Mouse (Mus musculus) kidney, embryonic 15.5 days (tissue): ENCODE measurements around the gene Gm9821. TPM values are rescaled to one million over a fixed set of nuclear protein-coding genes. Genes with fewer than 3 reads are reported as not detected.

Experiments
- ATAC-seq: fragments of 200-750 bp; cut with Nextera tagmentation; replicated peaks from 2 replicates; pipeline ENCODE4 v1.8.0; 2017; ENCODE audit warnings: moderate TSS enrichment; ENCODE audit not compliant: low FRiP score
- H3K27ac ChIP-seq: fragments of 300-500 bp; sonication (generic); 2 replicates; pipeline ENCODE4 v1.5.1; 2015; ENCODE audit warnings: mild to moderate bottlenecking, inconsistent platforms
- H3K27me3 ChIP-seq: fragments of 300-500 bp; sonication (generic); 2 replicates; pipeline ENCODE4 v1.6.1; 2015; ENCODE audit warnings: inconsistent platforms
- H3K36me3 ChIP-seq: fragments of 300-500 bp; sonication (generic); 2 replicates; pipeline ENCODE4 v1.6.1; 2015; ENCODE audit warnings: inconsistent platforms
- H3K4me1 ChIP-seq: fragments of 300-500 bp; sonication (generic); 2 replicates; pipeline ENCODE4 v1.6.1; 2015; ENCODE audit warnings: inconsistent platforms
- H3K4me2 ChIP-seq: fragments of 300-500 bp; sonication (generic); 2 replicates; pipeline ENCODE4 v1.6.1; 2015; ENCODE audit warnings: moderate library complexity, mild to moderate bottlenecking, inconsistent platforms
- H3K4me3 ChIP-seq: fragments of 300-500 bp; sonication (generic); replicated peaks from 2 replicates; pipeline ENCODE4 v1.5.1; 2015; ENCODE audit warnings: mild to moderate bottlenecking, inconsistent platforms
- H3K9ac ChIP-seq: fragments of 300-500 bp; sonication (generic); 2 replicates; pipeline ENCODE4 v1.6.1; 2015; ENCODE audit warnings: mild to moderate bottlenecking, inconsistent platforms
- H3K9me3 ChIP-seq: fragments of 300-500 bp; sonication (generic); replicated peaks from 2 replicates; pipeline ENCODE4 v1.6.1; 2016; ENCODE audit warnings: inconsistent platforms
- WGBS: fragments of 180-500 bp; shearing (Covaris S2); methylation state at CpG from one replicate; pipeline ENCODE4 v1.1.7; 2015; ENCODE audit warnings: mixed read lengths; 5-methylcytosine and 5-hydroxymethylcytosine counted together
- polyA plus RNA-seq: library from polyadenylated mRNA; unstranded; fragments of >200 nt; fragmentation: Nextera tagmentation; extraction: Ambion mirVana; gene quantifications from 2 replicates; pipeline ENCODE4 v1.2.1, GENCODE M21; 2015

Gm9821 gene
- polyA plus RNA-seq, 1 experiment from 2014 or later, result 0.53 TPM

DNA sequence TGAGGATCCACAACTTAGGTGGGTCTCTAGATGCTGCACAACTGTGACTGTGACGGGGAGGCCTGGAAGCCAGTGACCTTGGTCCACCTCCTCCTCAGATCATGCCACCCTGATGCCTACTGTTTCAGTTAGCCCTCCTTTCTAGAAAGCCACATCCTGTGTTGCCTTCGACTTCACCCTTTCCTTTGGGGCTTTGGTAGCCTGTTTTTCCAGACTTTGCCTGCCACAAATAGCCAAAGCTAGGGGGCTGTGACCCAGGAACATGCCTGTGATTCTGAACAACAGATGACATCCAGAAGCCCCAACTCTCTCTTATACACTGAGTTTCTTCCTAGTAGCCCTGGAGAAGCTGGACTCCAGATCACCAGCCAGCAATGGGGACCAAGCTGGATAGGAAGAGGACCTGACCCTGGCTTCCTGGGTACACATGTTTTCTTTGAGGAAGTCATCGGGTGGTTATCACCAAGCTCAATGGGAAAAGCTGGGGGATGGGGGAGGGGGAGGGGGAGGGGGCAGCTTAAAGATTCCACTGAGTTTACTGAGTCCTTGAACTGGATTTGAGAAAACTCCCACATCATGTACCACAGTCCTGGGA, 19.2 kb downstream of the Gm9821 start:
- Histone ChIP-seq H3K4me3 (peak overlapping the region; percentile 91), H3K4me2 (peak overlapping the region; percentile 91), H3K27me3 (no peaks in the 10 kb centered on the region), H3K27ac (peak overlapping the region; percentile 83), H3K9me3 (no peaks in the 10 kb centered on the region), H3K36me3 (0 out of 2 replicates have a peak, but pooled peaks cover 3% of the 10 kb centered on the region), H3K9ac (no peak overlapping the region), H3K4me1 (peaks cover 55% of the 10 kb centered on the region)
- WGBS, result 67% methylated on average over 3 of the region's 3 CpGs
- no peak for ATAC-seq

DNA sequence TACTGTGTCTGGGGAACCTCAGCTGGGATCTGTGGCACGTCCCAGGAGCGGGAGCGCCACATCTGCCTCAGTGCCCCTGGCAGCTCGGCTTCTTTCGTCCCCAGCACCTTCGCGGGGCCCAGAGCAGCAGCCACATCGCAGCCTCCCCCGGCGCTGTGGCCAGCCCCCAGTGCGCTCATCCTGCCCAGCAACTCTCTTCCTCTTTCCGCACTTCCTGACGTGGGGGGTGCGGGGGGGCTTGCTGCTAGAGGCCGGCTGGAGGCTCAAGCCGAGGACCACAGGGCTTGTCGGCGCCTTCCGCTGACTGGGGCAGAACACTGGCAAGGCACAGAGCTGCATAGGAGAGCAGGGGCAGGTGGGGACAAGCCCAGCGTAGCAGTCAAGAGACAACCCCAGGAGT, 19.9 kb downstream of the Gm9821 start:
- no peak for ATAC-seq

DNA sequence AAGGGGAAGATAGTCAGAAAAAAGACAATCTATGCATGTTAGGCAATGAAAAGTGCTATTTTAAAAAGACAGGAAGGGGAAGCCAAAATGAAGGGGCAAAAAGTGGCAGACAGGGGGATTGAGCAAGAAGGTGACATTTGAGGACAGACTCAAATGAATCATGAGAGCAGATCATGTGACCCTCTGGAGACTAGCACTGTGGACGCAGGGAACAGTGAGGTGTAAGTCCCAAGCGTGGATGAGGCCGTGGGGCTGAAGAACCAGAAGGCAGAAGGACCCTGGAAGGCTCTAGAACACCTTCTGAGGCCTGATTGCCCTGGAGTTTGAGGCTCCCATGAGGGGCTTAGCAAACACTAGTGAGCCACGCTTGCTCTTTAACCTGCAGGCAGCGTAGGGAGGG, 20.9 kb downstream of the Gm9821 start:
- Histone ChIP-seq H3K4me1 (peaks cover 52% of the 10 kb centered on the region), H3K4me2 (no peak overlapping the region), H3K4me3 (no peak overlapping the region), H3K36me3 (no peaks in the 10 kb centered on the region), H3K27ac (no peak overlapping the region), H3K9ac (no peak overlapping the region), H3K9me3 (no peaks in the 10 kb centered on the region), H3K27me3 (peaks cover 12% of the 10 kb centered on the region; the same call in 1 of the 2 replicates)
- 85% methylated on average over 5 of the region's 5 CpGs for WGBS
- ATAC-seq, result no peak

More for the DNA sequence above, 19.9 kb downstream of the Gm9821 start:
- Histone ChIP-seq H3K27ac (peak overlapping the region; percentile 83), H3K9ac (peak overlapping the region; percentile 41), H3K4me3 (peak overlapping the region; percentile 91), H3K9me3 (no peaks in the 10 kb centered on the region), H3K27me3 (0 out of 2 replicates have a peak, but pooled peaks cover 5% of the 10 kb centered on the region), H3K4me2 (peak overlapping the region; percentile 91), H3K36me3 (0 out of 2 replicates have a peak, but pooled peaks cover 2% of the 10 kb centered on the region), H3K4me1 (peaks cover 52% of the 10 kb centered on the region)
- WGBS, result 21% methylated on average over 20 of the region's 20 CpGs

DNA sequence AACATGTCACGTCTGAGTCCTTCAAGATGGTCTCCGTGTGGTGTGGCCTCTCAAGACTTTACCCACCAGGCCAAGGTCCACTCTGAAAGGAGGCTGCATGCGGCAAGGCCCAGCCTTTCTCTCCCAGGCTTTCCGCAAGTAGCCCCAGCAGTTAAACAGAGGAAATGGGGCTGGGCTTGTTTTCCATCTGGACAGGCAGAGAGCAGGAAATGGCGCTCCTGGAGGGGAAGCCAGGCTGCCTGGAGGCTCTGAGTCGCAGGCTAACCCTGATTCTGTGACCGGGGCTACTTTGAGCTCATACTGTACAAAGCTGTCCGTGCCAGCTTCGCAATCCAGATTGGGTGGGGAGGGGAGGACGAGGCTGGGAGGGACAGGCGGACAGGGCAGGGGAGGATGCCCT, 22.5 kb downstream of the Gm9821 start:
- Histone ChIP-seq H3K36me3 (no peaks in the 10 kb centered on the region), H3K9me3 (no peaks in the 10 kb centered on the region), H3K9ac (no peak overlapping the region), H3K4me2 (no peak overlapping the region), H3K4me1 (peaks cover 49% of the 10 kb centered on the region), H3K4me3 (no peak overlapping the region), H3K27me3 (peaks cover 20% of the 10 kb centered on the region), H3K27ac (peak overlapping the region; percentile 84)
- WGBS, result 52% methylated on average over 11 of the region's 11 CpGs
- no peak for ATAC-seq

DNA sequence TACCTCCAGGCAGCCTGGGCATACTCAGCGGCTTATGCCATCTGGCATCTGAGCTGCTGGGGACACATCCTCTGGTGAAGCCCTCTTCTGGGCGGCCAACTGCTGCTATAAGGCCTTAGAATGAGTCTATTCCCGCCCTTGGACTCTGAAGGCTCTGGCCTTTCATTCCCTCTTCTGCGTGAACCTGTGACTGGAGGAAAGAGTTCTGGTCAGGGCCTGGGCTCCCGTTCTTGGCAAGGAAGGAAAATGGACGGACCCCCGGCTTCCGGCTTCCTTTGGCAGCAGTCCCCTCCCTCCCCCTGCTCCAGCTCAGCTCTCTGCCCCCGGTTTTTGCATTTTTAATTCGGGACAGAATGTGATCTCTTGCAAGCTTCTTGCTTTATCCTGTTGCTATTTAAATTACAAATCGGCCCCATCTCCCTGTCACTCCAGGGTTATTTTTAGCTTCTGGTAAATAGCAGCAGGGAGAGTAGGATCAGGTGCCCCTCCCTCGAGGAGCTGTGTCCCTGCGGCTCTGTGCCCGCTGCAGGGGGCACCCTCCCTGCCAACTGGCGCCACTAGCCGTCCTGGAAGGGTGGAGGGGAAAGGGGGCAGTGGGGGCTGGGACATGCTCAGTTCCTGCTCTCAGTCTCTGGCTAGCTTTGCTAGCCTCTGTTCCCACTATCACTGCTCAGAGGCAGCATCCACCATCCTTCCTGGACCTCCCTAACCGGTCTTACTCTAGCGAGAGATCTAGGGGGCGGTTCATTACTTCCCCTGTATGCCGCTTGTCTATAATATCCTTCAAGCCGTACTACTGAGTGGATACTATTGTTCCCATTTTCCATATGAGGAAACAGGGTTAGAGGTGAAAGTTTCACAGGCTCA, 26.0 kb downstream of the Gm9821 start:
- Histone ChIP-seq H3K9ac (no peak overlapping the region), H3K27me3 (peaks cover 55% of the 10 kb centered on the region), H3K27ac (peak overlapping the region; percentile 84), H3K36me3 (no peaks in the 10 kb centered on the region), H3K4me2 (peak overlapping the region; percentile 32), H3K4me3 (no peak overlapping the region), H3K4me1 (peaks cover 50% of the 10 kb centered on the region), H3K9me3 (no peaks in the 10 kb centered on the region)
- peak; percentile 31; the same call in 1 of the 2 replicates for ATAC-seq
- 23% methylated on average over 21 of the region's 21 CpGs for WGBS

DNA sequence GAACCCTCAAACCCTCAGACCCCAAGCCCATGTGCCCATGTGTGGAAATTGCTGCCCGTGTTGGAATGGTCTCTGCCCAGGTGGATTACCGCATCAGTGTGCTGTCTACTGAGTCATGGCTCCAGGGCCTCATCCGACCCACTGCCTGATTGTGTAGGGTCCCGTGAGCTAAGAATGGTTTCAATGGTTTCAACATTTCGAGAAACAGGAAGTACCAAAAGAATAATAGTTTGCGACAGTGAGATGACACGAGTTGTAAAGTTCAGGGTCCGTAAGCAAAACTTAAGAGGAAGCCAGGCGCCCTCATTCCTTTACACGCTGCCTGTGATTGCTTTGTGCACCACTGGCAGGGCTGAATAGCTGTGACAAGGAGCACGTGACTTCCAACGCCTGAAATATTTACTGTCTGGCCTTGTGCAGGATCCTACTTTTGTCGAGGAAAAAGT, 26.6 kb downstream of the Gm9821 start:
- H3K9ac ChIP-seq, result no peak overlapping the region
- no peaks in the 10 kb centered on the region for H3K9me3 ChIP-seq
- no peak for ATAC-seq
- H3K27me3 ChIP-seq, result peaks cover 62% of the 10 kb centered on the region
- peak overlapping the region; percentile 84 for H3K27ac ChIP-seq
- H3K36me3 ChIP-seq, result no peaks in the 10 kb centered on the region
- peak overlapping the region; percentile 32 for H3K4me2 ChIP-seq
- H3K4me3 ChIP-seq, result no peak overlapping the region
- 20% methylated on average over 13 of the region's 13 CpGs for WGBS
- peaks cover 47% of the 10 kb centered on the region for H3K4me1 ChIP-seq

DNA sequence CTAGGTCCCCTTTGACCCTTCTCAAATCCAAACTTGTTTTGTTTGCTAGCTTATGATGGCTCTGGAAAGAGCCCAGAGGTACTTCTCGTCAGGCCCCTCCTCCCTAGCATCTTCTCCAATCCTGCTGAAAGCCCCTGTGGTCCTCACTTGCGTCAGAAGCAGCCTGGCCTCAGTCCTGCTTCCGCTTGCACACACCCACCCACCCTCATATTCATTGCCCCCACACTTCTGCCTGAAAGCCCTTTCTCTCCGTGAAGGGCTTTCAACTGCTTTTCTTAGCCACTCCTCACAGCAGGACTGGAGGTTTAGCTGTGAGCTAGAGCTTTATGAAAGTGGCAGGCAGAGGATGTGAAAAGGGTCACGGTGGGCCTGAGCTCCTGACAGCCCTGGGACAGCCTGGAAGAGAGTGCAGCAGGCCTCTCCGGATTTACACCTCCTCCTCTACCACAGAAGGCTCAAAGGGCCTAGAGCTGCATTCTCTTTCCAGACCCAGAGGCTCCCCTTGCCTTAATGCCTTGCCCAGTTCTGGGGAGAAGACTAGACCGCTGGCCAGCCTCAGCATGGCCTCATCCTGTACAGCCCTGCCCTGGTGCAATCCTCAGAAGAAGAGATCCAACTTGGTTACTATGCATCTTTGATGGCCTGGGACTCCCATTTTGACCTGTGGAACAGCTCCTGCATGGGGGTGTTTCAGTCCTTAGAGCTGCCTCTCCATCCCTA, 28.1 kb downstream of the Gm9821 start:
- Histone ChIP-seq H3K36me3 (no peaks in the 10 kb centered on the region), H3K4me2 (no peak overlapping the region), H3K27ac (no peak overlapping the region), H3K9me3 (no peaks in the 10 kb centered on the region), H3K27me3 (peaks cover 73% of the 10 kb centered on the region), H3K4me1 (peaks cover 46% of the 10 kb centered on the region), H3K4me3 (no peak overlapping the region), H3K9ac (no peak overlapping the region)
- 50% methylated on average over 7 of the region's 7 CpGs for WGBS
- ATAC-seq, result no peak

DNA sequence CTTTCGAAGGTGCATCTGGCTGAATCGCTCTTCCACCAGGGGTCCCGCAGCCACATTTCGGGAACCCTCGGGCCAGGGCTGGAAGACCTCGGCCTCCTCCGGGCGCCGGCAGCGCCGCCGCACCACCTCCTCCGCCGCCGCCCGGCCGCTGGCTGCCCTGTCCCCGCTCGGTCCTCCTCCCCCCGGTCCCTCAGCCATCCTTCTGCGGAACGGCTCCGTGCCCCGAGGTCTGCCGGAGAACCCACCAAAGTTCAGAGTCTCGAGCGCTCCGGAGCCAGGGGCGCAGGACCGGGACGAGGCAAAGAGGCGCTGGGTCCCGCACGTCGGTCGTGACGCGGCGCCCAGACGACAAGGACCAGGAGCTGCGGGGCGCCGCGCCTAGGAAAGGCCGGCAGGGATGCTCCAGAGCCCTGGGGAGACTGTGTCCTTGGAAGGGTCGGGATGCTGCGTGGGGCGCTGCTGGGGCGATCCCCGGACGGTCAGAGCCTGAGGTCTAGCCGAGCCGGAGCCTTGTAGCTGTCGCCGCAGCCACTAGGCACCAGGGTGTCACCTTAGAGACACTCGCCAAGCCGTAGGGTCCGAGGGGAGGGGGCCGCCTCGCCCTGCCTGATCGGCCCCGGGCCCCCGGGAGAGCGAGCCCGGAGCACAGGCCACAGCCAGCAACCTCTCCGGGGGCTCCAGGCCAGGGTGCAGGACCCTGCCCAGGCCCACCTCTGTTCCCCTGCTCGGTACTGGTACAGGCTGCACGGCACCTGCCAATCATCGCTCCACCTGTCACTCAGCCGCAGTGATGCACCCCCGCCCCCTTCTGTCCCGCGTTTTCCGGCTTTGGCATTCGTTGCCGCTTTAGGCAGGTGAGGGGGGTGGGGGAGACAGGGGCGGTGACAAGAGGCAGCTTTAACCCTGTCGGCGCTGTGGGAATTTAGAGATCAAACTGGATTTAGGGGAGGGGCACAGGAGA, 30.4 kb downstream of the Gm9821 start, which contains the start of gene Dgkz:
TSS of gene Dgkz (minus strand) at position 284 of the 961 bp plus-strand sequence.
- H3K9me3 ChIP-seq, result no peaks in the 10 kb centered on the region
- WGBS, result 1% methylated on average over 79 of the region's 79 CpGs
- H3K4me3 ChIP-seq, result peak within 1 kb of the TSS; percentile 45
- H3K9ac ChIP-seq, result peak within 1 kb of the TSS; percentile 35; the same call in 1 of the 2 replicates
- peaks cover 65% of the 10 kb centered on the region for H3K27me3 ChIP-seq
- no peaks in the 10 kb centered on the region for H3K36me3 ChIP-seq
- H3K4me1 ChIP-seq, result peaks cover 52% of the 10 kb centered on the region
- H3K4me2 ChIP-seq, result peak within 1 kb of the TSS; percentile 81
- peak; percentile 30 for ATAC-seq
- no peak within 1 kb of the TSS for H3K27ac ChIP-seq

DNA sequence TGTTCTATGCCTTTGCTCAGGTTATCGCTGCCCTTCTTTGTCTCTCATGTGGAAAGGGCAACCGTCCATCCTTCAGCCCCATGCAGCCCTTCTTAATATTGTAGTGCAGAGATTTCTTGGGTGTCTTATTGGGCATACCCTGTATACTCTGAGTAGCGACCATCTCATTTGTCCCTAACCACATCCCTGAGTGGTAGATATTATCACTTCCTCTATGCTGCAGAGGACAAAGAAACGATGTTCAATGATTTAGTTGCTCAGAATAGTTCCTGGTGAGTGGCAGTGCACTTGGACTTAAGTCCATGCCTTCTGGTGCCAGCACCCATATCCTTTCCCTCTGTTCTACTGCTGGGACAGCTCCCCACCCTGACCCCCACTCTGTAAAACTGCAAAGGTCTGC, 32.5 kb downstream of the Gm9821 start:
- Histone ChIP-seq H3K4me1 (peaks cover 39% of the 10 kb centered on the region), H3K27me3 (peaks cover 54% of the 10 kb centered on the region), H3K4me3 (no peak overlapping the region), H3K9ac (no peak overlapping the region), H3K36me3 (peaks cover under 1% of the 10 kb centered on the region; the same call in 1 of the 2 replicates), H3K27ac (no peak overlapping the region), H3K4me2 (no peak overlapping the region), H3K9me3 (no peaks in the 10 kb centered on the region)
- no peak for ATAC-seq
- 81% methylated on average over 4 of the region's 4 CpGs for WGBS

DNA sequence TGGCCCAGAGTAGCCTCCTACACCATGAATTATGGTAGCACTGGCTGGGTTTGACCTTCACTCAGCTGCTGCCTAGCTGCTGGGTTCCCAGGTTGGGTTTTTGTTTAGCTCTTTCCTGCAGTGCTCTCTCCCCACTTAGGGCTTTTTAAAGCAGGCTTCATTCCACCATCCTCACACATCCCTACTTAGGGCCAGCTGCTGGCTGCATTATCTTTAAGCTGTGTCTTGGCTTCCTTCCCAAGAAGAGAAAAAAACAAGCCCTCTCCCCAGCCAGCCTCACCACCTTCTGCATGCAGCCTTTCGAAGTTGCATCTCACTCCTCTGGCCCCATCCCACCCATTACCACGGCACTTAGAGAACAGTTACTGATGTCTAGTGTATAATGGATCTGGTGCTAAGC, 33.0 kb downstream of the Gm9821 start:
- Histone ChIP-seq H3K4me2 (no peak overlapping the region), H3K9ac (no peak overlapping the region), H3K9me3 (no peaks in the 10 kb centered on the region), H3K4me3 (no peak overlapping the region), H3K4me1 (peaks cover 34% of the 10 kb centered on the region), H3K36me3 (peaks cover 5% of the 10 kb centered on the region; the same call in 1 of the 2 replicates), H3K27ac (no peak overlapping the region), H3K27me3 (peaks cover 48% of the 10 kb centered on the region)
- 24% methylated on average over 2 of the region's 2 CpGs for WGBS
- ATAC-seq, result no peak

DNA sequence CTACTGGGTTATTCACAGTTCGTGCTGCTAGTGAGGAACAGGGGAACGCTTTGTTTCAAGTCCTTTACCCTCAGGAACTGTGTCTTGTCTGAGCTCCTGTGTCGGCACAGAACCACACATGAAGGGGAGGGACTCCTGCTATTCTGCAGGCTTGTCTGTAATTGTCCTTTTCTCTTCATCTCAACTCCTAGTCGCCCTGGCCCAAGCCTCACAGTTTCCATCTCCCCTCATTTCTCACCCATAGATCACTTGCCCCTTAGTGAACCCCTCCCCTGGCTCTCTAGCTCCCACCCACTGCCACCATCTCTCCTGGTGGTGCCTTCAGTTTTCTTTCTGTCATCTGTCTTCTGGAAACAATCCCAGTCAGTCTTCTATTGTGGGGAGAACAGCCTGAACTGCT, 34.7 kb downstream of the Gm9821 start:
- Histone ChIP-seq H3K9ac (no peak overlapping the region), H3K36me3 (peaks cover 5% of the 10 kb centered on the region; the same call in 1 of the 2 replicates), H3K9me3 (no peaks in the 10 kb centered on the region), H3K4me3 (no peak overlapping the region), H3K27me3 (peaks cover 31% of the 10 kb centered on the region), H3K4me2 (no peak overlapping the region), H3K27ac (0 out of 2 replicates have a peak overlapping the region, but pooled peaks have one; percentile 22), H3K4me1 (peaks cover 47% of the 10 kb centered on the region)
- ATAC-seq, result no peak
- WGBS, result 32% methylated on average over 4 of the region's 4 CpGs
